Mouse (Mus musculus) CD4-positive, CD25-positive, alpha-beta regulatory T cell, adult 2 months (primary cell): ENCODE results near the gene Amtn.
"Not testable (repeated sequence)": the region's sequence is repeated elsewhere in the genome, so short reads cannot be mapped to it uniquely, and the experiment has no call there.

Source experiments
- DNase-seq: peaks from one replicate; pipeline ENCODE4 v3.0.0-alpha.2; 2012; ENCODE audit warnings: low read depth, low spot score

Amtn gene

DNA sequence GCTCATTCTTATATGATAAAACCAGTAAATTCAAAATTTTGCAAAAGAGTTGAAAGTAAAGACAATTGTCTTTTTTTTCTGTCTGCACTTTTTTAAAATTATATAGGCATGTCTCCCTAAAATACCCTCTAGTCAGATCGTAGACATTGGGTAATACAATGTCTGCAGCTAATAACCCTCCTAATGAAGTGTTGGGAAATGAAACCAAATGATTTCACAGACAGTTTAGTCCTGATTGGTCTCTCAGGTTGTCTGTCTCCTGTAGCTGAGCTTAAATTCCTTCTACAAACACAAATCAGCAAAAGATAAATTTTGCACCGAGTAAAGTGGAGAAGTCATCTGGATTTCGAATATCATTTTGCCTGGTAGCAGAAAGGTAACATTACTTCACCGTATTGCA is at the start of gene Amtn:
TSS of gene Amtn (plus strand) at position 301 of the 400 bp plus-strand sequence.
- DNase-seq, result no peak

DNA sequence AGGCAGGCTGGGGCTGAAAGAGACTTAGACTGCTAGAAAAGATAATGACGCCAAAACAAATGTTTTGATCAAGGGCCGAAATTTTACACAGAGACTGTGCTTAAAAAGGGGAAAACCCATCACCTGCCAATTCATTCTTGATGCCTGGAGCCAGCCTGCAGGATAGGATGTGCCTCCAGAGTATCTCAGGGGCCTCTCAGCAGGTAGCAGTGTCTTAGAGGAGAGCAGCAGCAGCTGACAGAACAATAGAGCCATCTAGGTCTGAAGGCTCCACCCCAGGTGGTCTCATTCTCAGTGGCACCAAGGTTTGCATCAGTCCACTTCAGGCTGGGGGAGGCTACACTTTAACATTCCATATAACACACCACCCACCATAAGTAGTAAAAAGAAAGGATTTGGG is 27.4 kb upstream of the Amtn start:
- DNase-seq, result not testable (repeated sequence)

DNA sequence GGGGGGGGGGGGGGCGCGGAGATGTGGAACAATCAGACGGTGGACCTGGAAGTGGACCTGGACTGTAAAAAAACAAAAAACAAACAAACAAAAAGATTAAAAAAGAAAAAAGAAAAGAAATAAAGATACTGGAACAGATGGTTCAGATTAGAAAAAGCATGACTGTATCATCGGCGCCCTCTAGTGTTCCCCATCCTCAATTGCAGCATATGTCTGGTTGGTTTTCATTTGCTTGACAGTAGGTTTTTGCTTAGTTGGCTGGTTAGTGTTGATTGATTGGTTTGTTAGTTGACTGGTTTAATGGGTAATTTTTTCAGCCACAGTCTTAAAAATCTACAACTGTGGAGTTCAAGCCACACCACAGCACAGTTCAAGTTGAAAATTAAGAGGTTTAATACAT is 11.1 kb upstream of the Amtn start:
- DNase-seq, result peak; percentile 56

DNA sequence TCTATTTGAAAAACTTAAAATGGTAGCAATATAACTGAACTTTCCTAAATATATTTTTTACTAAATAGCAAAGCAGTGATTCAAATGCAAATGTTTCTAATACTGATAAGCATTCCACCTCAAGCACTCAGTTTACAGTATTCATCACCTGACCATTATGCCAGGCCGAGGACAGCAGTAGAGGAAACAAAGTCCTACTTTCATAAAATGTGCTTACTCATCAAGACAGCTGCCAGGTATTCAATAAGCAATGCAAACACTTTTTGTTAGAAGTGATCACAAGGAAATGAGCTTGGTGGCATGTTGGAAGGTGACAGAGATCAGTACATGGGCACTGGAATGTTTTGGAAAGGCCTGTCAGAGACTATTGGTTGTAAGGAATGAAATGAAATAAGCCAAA is 9.0 kb upstream of the Amtn start:
- no peak for DNase-seq

DNA sequence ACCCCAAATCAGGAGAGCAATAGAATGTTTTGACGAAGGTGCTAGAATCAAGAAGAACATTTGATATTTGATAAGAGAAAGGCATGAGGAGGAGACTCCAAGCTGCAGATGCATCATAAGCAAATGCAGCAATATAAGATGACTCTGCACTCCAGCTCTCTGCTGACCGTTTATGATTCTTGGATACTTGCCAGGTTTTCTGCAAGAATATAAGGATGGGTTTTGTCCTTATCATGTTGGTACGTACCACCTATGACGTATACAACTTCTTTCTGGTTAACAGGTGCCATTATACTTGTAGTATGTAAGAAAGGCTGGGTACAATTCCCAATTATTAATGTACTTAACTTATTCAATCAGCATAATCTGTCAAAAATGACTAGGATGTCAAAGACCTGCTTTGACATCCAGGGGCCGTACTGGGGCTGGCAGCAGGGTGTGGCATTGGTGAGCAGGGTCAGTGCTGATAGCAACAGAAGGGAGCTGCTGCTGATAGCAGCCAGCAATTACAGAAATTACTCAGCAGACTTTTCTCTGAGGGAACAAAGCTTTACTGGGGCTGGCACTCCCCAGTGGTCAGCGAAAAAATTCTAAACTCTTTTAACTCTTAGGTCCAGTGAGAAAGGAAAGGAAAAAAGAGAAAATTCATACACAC is 5.2 kb upstream of the Amtn start:
- DNase-seq, result no peak

DNA sequence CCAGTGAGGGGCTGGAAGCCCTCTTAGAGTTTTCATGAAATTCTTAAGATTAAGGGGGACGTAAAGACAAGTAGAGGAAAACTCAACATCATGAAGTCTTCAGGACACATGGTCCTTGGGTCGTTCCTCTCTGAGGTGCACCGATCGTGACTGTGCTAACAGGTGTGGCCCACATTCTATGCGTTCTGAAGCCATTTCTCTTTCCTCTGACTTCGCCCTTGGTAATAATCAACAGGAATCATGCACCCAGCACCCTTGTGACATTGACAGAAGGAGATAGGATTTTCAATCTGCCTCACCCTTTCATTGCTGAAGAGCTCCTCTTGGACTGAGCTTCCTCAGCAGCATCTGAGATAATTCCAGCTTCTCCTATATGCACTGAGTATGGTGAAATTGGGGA is 3.3 kb upstream of the Amtn start:
- no peak for DNase-seq

DNA sequence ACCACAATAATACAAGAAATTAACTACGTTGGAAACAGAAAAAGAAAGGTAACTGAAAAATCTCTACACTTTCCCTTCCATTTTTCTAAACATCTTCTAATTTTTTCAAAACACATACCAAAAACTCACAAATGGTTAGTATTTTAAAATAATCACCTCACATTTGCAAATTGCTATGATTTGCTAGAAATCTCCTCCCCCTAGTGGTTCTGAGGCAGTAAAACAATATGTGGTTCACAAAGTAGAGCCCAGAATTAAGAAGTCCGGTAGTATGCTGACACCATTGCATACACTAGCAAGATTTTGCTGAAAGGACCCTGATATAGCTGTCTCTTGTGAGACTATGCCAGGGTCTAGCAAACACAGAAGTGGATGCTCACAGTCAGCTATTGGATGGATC is 16.1 kb downstream of the Amtn start:
- not testable (repeated sequence) for DNase-seq

DNA sequence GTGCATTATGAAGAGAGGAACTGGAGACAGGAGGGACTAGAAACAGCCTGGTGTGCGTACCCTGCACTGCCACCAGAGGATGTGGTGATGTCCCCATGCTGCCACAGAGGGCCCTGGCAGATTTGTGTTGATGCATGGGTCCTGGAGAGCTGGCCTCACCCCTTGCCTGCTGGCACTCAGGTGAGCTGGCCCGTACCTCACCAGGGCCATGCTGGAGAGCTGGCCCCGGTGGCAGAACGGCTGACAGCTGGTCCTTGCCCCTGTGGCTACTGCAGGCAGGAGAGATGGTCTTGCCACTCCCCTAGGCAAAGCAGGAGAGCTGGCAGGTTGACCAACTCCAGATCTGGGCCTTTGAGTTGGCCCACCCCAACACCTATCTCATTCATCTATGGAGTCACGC is 22.7 kb downstream of the Amtn start:
- no peak for DNase-seq

DNA sequence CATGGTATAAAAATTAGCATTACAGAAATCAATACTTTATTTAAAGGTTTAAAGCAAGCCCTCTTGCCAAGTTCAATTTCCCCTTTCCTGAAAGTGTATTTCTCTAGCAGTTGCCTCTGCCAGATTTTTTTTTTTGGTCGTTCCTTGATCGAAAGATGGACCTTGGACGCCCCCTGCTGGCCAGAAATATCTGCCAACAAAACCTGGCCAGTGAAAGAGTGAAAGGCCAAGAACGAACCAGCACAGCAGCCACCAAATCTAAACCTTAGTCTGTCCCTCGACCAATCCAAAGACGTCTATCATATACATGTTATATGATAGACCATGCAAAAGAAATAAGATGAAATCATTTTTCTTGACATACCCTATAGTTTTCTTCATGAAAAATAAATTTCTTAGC is 23.9 kb downstream of the Amtn start:
- peak; percentile 50 for DNase-seq

DNA sequence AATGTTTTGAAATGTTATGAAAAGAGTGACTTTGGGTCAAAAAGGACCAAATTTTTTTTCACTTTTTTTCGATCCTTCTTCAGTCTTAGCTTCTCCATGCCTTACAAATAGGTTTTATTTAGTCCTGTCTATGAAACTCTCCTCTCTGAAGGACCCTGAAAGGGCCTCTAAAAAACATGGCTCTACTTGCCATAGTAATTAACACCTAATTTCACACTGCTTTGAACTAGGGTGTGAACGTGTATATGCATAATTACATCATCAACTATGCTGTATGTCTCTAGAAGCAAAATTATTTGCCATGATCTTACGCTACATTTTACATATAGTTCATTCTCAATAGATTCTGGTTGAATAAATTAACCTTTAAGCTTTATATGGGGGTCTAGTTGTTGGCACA is 25.6 kb downstream of the Amtn start:
- DNase-seq, result no peak

DNA sequence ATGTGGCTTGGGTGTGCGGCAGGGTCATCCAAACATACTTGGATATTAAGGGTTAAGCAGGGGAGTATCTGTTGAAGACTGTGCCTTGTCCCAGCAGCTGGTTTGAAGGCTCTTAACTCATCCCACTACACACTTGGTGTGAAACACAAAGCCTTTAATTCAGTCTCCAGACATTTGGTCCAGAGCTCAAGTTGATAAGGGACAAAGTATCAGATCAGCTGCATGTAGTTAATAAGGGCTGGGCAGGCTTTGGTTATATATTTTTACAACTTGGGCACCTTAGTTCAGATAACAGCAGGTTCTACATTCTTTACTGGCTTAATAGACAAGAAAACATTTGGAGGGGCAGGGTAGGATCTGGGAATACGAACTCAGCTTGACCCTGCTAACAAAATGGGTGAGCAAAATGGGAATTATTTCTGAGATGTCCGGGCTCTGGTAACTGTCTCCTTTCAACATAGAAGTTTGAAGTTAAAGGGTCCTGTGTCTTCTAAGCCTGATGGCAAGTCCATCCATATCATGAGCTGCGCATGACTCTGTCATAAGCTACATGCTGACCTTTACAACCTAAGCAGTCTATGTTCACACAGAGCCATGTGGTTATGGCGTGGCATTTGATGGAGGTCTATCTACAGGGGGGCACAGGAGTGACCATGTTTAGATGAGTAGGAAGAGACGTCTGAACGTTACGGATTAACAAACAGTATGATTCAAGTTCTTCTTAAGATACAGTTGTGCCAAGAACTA is 44.6 kb downstream of the Amtn start:
- DNase-seq, result no peak

DNA sequence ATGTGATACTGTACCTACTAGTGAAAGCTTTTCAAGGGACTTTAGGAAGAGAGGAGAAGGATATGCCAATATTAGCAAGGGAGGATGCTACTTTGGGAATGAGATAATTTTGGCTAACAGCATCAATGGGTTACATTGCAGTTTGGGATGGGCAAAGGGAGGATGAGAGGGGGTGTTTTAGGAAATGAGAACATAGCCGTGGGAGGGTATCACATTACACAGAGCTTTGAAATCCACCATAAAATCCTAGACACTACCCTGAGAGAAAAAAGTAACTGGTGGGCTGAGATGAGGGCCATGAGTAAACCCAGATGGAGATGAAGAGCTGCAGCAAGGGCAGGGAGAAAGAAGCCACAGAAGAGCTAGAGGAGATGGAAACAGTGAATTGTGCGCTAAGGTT is 49.0 kb downstream of the Amtn start:
- DNase-seq, result not testable (repeated sequence)

DNA sequence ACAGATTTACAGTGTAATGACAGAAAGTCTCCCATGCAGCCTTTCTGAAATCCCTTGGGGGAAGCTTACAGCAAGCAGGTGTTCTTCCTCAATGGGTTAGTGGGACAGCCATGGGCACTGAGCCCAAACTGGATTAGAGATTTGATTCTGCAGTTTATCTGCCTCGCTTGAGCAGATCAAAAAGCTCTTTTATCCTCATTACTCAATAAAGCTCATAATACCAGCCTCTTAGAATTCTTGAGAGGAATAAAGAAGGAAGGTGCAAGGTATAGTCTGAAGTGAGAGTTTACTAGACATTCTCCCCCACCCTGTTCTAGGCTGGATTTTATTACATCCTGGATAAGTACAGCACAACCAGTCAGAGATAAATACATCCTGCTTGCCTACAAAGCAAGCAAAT is 50.8 kb downstream of the Amtn start:
- no peak for DNase-seq
